In the genomic region with DNA sequence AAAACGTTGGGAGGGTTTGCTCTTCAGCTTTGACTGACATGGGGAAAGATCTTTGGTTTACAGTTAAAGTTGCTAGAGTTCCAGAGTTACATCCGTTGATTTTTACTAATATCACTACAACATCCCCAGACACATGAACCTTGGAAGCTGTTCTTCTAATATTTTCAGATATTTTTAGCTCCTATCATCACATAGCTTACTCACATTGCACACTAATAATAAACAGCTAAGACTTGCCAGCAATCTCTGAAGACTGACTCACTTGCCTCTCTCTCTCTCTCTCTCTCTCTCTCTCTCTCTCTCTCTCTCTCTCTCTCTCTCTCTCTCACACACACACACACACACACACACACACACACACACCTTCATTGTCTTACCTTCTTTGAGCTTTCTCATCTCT, we compare ENCODE assay signal across 21 mouse cellular contexts.
A peak's percentile ranks its signal among the peaks of the same experiment; 100 is the strongest.
DNase-seq lines count a peak whose midpoint lies in the region; ATAC-seq and TF ChIP-seq lines count a peak whose summit lies in the region.
"Had no signal": no experiment of that assay in that cellular context is flagged by ENCODE, and none has a peak within 500 bp of the region (broad histone marks: within the 10 kb centered on the region; RNA-seq: fewer than 3 reads in every experiment).

No protein-coding gene starts in this region.

- H3K4me3 ChIP-seq in heart, embryonic 16.5 days (ENCODE audit: low read length): no peak overlapping the region
- no peak overlapping the region for H3K4me3 ChIP-seq in heart, embryonic 11.5 days (ENCODE audit: low read depth, low read length)
- no peak overlapping the region for H3K4me3 ChIP-seq in lung, embryonic 14.5 days (ENCODE audit: low read depth, low read length)
- H3K4me3 ChIP-seq: forebrain, embryonic 10.5 days; forebrain, embryonic 13.5 days; hindbrain, embryonic 15.5 days had no signal

- no peak overlapping the region for H3K27ac ChIP-seq in heart, embryonic 16.5 days (ENCODE audit: low read length)
- H3K27ac ChIP-seq in heart, embryonic 11.5 days (ENCODE audit: low read depth, low read length): no peak overlapping the region
- no peak overlapping the region for H3K27ac ChIP-seq in lung, embryonic 14.5 days (ENCODE audit: low read depth)
- H3K27ac ChIP-seq: forebrain, embryonic 10.5 days; forebrain, embryonic 13.5 days; hindbrain, embryonic 15.5 days had no signal

- H3K27me3 ChIP-seq in heart, embryonic 16.5 days (ENCODE audit: control insufficient read depth, insufficient read depth, low read length): no peaks in the 10 kb centered on the region
- H3K27me3 ChIP-seq in heart, embryonic 11.5 days (ENCODE audit: control insufficient read depth, insufficient read depth, low read length): no peaks in the 10 kb centered on the region
- no peaks in the 10 kb centered on the region for H3K27me3 ChIP-seq in lung, embryonic 14.5 days (ENCODE audit: insufficient read depth, low read length)
- H3K27me3 ChIP-seq: forebrain, embryonic 13.5 days; hindbrain, embryonic 15.5 days had no signal

- H3K9ac ChIP-seq in heart, embryonic 16.5 days (ENCODE audit: low read length): no peak overlapping the region
- H3K9ac ChIP-seq in heart, embryonic 11.5 days (ENCODE audit: low read depth, low read length): no peak overlapping the region
- no peak overlapping the region for H3K9ac ChIP-seq in lung, embryonic 14.5 days
- H3K9ac ChIP-seq: forebrain, embryonic 13.5 days; hindbrain, embryonic 15.5 days had no signal

- H3K4me2 ChIP-seq in heart, embryonic 16.5 days (ENCODE audit: low read depth, low read length): no peak overlapping the region
- no peak overlapping the region for H3K4me2 ChIP-seq in heart, embryonic 11.5 days
- H3K4me2 ChIP-seq in lung, embryonic 14.5 days: no peak overlapping the region
- H3K4me2 ChIP-seq: forebrain, embryonic 13.5 days; hindbrain, embryonic 15.5 days had no signal

- peaks cover 2% of the 10 kb centered on the region; the same call in 1 of the 2 replicates for H3K4me1 ChIP-seq in heart, embryonic 16.5 days (ENCODE audit: control insufficient read depth, insufficient read depth, low read length)
- H3K4me1 ChIP-seq in heart, embryonic 11.5 days (ENCODE audit: control insufficient read depth, insufficient read depth, low read length): no peaks in the 10 kb centered on the region
- no peaks in the 10 kb centered on the region for H3K4me1 ChIP-seq in lung, embryonic 14.5 days (ENCODE audit: insufficient read depth)
- H3K4me1 ChIP-seq: forebrain, embryonic 10.5 days; forebrain, embryonic 13.5 days; hindbrain, embryonic 15.5 days had no signal

- WGBS in heart, embryonic 16.5 days: 34% methylated on average over 2 of the region's 2 CpGs
- WGBS in heart, embryonic 11.5 days (ENCODE audit: insufficient replicate concordance): 69% methylated on average over 2 of the region's 2 CpGs
- 35% methylated on average over 2 of the region's 2 CpGs for WGBS in lung, embryonic 14.5 days

- DNase-seq in heart, adult 18-20 months: peak; percentile 7 to 9
- DNase-seq in heart, adult 11 months: no peak
- peak; percentile 12 for DNase-seq in lung, embryonic 14.5 days
- DNase-seq in lung, postnatal 10 days: no peak
- DNase-seq: adrenal gland, adult 8-10 months; adrenal gland, postnatal 25 days; cerebellum, adult 18-20 months; cerebellum, adult 9-10 months; cerebellum, postnatal 14 days; gastrocnemius, postnatal 10 days; gastrocnemius, postnatal 36 days; heart, postnatal 36 days; kidney, adult 2 months had no signal

- H3K36me3 ChIP-seq in heart, embryonic 16.5 days (ENCODE audit: control insufficient read depth, insufficient read depth): no peaks in the 10 kb centered on the region
- H3K36me3 ChIP-seq in heart, embryonic 11.5 days (ENCODE audit: control insufficient read depth, insufficient read depth, low read length): no peaks in the 10 kb centered on the region
- no peaks in the 10 kb centered on the region for H3K36me3 ChIP-seq in lung, embryonic 14.5 days (ENCODE audit: insufficient read depth)
- H3K36me3 ChIP-seq: forebrain, embryonic 10.5 days; hindbrain, embryonic 15.5 days had no signal

- no peak for TF ChIP-seq CTCF in lung, embryonic 14.5 days (IDR thresholded peaks at IDR 0.05; ENCODE audit: low read depth)

- 0 out of 2 replicates have a peak, but pooled peaks have one; percentile 60 for ATAC-seq in heart, embryonic 16.5 days (replicated peaks; ENCODE audit: extremely low read depth, insufficient read depth, low FRiP score)
- ATAC-seq in heart, embryonic 11.5 days (replicated peaks; ENCODE audit: insufficient number of reproducible peaks, low FRiP score, low TSS enrichment): no peak
- no peak for ATAC-seq in lung, embryonic 14.5 days (ENCODE audit: insufficient read depth)
- ATAC-seq: activated CD4-positive, CD25-positive, alpha-beta regulatory T cell, adult 4 months; forebrain, embryonic 13.5 days; forebrain, embryonic 16.5 days; intestine, postnatal 0 days had no signal

- H3K9me3 ChIP-seq in heart, embryonic 16.5 days (replicated peaks; ENCODE audit: control insufficient read depth, low read length): no peaks in the 10 kb centered on the region
- no peaks in the 10 kb centered on the region for H3K9me3 ChIP-seq in heart, embryonic 11.5 days (replicated peaks; ENCODE audit: control insufficient read depth, low read length)
- H3K9me3 ChIP-seq in lung, embryonic 14.5 days (ENCODE audit: low read depth, low read length): no peaks in the 10 kb centered on the region
- H3K9me3 ChIP-seq: forebrain, embryonic 10.5 days; forebrain, embryonic 13.5 days; hindbrain, embryonic 15.5 days had no signal

Comparison
In these comparisons a context has a peak if more than half of its experiments do, and no peak if none do; other contexts are left out.
1. DNase-seq: peak in heart, adult 18-20 months (2 of 2) and lung, embryonic 14.5 days (single experiment); none in heart, adult 11 months (single experiment) and lung, postnatal 10 days (single experiment).